ENCODE assay signal across 9 mouse cellular contexts in the genomic region with DNA sequence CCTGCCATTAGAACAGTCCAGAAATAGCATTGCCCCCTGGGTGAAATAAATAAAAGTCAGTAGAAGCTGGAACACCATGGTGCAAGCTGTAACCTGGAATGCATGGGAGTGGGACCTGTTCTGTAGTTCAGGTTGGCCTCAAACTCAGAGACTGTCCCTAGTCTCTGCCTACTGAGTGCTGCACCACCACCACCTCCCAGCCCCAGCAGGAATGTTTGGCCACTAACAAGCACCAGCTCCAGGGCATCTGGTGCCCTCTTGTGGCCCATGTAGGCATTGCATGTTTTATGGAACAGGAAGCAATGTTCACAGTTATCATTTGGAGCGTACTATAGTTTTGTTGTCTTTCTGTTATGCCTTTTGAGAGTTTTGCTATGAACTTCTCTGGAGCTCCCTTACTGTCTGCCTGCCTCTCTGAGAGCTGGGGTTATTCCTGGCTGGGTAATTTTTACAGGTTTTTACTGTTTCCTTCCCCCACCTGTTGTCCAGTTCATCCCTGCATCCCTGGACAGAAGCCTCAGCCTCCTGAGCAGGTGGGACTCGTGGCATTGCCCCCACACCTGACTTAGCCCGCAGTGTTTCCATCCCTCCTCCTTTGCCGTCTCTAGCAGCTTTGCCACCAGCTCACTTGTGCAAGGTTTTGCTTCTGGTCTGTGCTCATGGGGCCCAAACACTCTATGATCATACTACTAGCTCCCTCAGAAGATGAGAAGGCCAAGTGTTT.
DNase-seq lines count a peak whose midpoint lies in the region; ATAC-seq and TF ChIP-seq lines count a peak whose summit lies in the region.
"Had no signal": no experiment of that assay in that cellular context is flagged by ENCODE, and none has a peak within 500 bp of the region (broad histone marks: within the 10 kb centered on the region; RNA-seq: fewer than 3 reads in every experiment).

No protein-coding gene starts in this region.

- H3K4me1 ChIP-seq in hindbrain, postnatal 0 days (ENCODE audit: insufficient read depth, low read length) = no peaks in the 10 kb centered on the region

- no peak overlapping the region for H3K27ac ChIP-seq in hindbrain, postnatal 0 days

- no peaks in the 10 kb centered on the region for H3K27me3 ChIP-seq in hindbrain, postnatal 0 days (ENCODE audit: insufficient read depth, low read length)

- 65% methylated on average over 4 of the region's 4 CpGs for WGBS in hindbrain, postnatal 0 days

- H3K36me3 ChIP-seq in hindbrain, postnatal 0 days (ENCODE audit: insufficient read depth, low read length) = no peaks in the 10 kb centered on the region

- TF ChIP-seq CTCF in hindbrain, postnatal 0 days (IDR thresholded peaks at IDR 0.05; ENCODE audit: low read depth) = peak; percentile 98

- H3K9ac ChIP-seq in hindbrain, postnatal 0 days (replicated peaks; ENCODE audit: low read length) = no peak overlapping the region

- no peak overlapping the region for H3K4me2 ChIP-seq in hindbrain, postnatal 0 days (ENCODE audit: low read depth, low read length)

- peak; percentile 56; the same call in 1 of the 2 replicates for ATAC-seq in hindbrain, postnatal 0 days
- peak; percentile 100 for ATAC-seq in megakaryocyte, adult 5-6 weeks (ENCODE audit: poor library complexity, severe bottlenecking)

- H3K9me3 ChIP-seq in hindbrain, postnatal 0 days (ENCODE audit: low read length) = no peaks in the 10 kb centered on the region

- H3K4me3 ChIP-seq in hindbrain, postnatal 0 days (ENCODE audit: low read length) = no peak overlapping the region
- H3K4me3 ChIP-seq: myocyte had no signal

- peak; percentile 84 for DNase-seq in R1 (ENCODE audit: low read depth, low spot score)
- DNase-seq in cerebellum, postnatal 25 days = peak; percentile 84 to 92
- DNase-seq in gastrocnemius, adult 18-20 months (ENCODE audit: low spot score) = peak; percentile 89
- peak; percentile 84 for DNase-seq in hindbrain, postnatal 0 days (ENCODE audit: low spot score)
- DNase-seq in left cerebral cortex, adult 18-20 months (ENCODE audit: low spot score in 2 of 2) = peak; percentile 86 to 93
- peak; percentile 84 for DNase-seq in right cerebral cortex, adult 18-20 months
- peak; percentile 63 for DNase-seq in urinary bladder, adult 2 months (ENCODE audit: low spot score)
